Mouse (Mus musculus): ENCODE measurements around the gene Fzr1. TPM values are rescaled to one million over a fixed set of nuclear protein-coding genes. Genes with fewer than 3 reads are reported as not detected.

Fzr1 gene
- total RNA-seq (2021) = 10 to 100 TPM; 35.1 to 35.2 TPM
- long read RNA-seq, experiment 1, transcript Fzr1-205 (14 exons, 3,057 nt) = major isoform, 49 of 64 reads
- long read RNA-seq, experiment 1, partial matches to known transcripts = 3 of 64 reads
- long read RNA-seq, experiment 1, other reads (novel, unspliced or antisense) = 11 of 64 reads
- long read RNA-seq, experiment 2, transcript Fzr1-205 (14 exons, 3,057 nt) = major isoform, 121 of 151 reads
- long read RNA-seq, experiment 2, partial matches to known transcripts = 17 of 151 reads
- long read RNA-seq, experiment 2, other reads (novel, unspliced or antisense) = 13 of 151 reads

DNA sequence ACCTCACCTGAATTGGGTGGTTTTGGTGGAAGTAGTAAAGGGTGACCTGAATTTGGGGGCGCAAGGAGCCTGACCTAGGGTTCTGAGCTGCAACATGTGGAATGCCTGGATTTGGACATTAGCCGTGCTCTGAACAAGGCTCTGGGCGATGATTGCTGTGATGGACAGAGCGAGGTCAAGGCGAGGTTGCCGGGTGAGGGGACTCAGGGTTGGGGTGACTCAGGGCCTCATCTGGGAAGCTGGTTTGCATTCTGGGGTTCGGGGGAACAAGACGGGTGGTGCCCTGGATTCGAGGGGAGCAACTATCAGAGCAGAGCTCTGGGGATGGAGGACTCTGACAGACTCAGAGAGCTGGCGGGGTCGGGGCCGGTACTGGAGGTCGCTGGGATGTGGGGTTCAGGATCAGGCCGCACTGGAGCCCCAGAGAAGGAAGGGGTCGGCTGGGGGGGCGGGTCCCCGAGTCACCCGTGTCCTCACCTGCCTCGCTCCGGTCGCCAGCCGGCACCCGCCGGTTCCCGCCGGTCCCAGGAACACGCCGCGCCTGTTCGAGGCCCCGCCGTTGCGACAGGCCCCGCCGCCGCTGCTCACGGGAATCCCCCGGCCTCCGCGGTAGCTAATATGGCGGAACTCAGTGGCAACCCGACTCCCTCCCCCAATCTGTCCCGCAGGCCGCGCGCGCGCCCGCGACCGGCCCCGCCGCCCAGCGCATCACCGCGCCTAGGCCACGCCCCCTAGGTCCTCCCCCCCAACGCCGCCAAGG is at the start of gene Fzr1:
Fzr1 (minus strand) TSS at position 724 of the 760 bp plus-strand sequence.
- DNase-seq (ENCODE audit: low spot score in 2 of 2) = no peak

DNA sequence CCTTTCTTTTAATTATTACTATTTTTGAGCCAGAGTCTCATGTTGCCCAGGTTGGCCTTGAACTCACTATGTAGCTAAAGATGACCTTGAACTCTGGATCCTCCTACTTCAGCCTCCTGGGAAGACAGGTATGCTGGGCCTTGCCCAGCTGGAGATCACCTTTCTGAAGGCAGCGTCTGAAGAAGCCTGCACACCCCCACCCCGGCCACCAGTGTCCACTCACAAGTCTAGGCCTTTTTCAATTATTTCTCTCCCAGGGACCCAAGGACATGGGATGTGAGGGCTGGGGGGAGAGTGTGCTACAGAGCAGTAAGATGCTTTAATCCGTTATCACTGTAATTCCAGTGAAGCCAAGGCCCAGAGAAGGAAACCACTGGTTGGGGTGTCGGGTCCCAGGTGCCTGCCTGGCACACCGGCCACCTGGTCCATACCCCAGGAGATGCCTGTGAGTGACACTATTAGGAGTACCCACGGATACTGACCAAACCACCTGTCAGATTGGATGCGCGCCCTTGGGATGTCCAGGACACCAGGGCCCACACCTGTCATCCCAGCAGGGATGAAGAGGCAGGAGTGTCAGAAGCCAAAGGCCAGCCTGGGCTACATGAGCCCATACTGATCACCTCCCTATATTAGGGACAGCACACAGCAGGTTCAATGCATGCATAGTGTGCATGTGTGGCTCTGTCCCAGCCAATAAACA is 49.6 kb upstream of the Fzr1 start:
- peak in 1 of 2 experiments; percentile 20 for DNase-seq (ENCODE audit: low spot score in 2 of 2)

DNA sequence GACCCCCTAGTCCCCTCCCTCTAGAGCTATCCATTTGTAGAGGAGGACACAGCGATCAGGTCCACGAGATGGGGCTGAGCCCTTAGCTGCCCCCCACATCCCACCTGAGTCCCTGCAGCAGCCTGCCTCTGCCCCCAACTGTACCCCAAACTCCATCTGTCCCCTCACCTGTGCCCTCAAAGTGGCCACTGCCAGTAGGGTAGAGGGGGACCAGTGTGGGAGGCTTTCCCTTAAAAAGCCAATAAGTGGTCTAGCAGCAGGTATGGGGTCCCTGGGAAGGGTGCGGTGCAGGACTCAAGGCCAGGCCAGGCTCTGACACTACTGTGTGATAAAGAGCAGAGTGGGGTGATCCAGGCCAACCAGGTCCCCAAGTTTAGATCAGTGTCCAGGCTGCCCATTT is 49.0 kb upstream of the Fzr1 start:
- DNase-seq (ENCODE audit: low spot score in 2 of 2) = no peak

- peak; percentile 83 for DNase-seq (ENCODE audit: low spot score in 2 of 2)
These were observed 48.6 kb upstream of the Fzr1 start for GRCm38 (mm10) chr10:81426897-81427296.

GRCm38 (mm10) chr10:81426081-81426671 is 47.9 kb upstream of the Fzr1 start:
- DNase-seq (ENCODE audit: low spot score in 2 of 2) = peak; percentile 33 to 44

DNA sequence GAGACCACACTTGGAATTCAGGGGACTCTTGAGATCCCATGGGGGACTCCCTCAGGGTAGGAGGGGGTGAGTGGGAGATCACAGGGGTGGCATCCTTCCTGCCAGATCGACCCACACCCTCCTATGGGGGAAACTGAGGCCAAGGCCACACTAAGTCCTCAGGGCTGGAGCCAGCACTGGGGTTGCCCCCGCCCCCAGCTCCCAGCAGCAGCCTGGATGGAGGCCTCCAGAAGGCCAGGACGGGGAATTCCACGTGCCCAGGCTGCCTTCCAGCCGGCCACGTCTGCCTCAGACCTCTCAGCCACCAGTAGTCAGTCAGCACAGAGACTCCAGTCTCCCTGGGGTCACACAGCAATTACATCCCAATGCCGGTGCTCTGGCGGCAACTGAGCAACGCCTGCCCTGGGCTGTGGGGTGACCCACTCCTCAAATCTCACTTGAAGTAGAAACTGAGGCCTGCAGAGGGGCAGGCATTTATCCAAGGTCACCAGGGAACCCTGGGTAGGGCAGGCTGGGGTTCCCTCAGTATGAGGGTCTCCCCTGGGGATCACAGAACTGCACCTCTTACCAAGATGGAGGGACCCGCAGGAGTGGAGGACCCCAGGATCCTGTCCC is 47.0 kb upstream of the Fzr1 start:
- peak; percentile 46 for DNase-seq (ENCODE audit: low spot score in 2 of 2)

DNA sequence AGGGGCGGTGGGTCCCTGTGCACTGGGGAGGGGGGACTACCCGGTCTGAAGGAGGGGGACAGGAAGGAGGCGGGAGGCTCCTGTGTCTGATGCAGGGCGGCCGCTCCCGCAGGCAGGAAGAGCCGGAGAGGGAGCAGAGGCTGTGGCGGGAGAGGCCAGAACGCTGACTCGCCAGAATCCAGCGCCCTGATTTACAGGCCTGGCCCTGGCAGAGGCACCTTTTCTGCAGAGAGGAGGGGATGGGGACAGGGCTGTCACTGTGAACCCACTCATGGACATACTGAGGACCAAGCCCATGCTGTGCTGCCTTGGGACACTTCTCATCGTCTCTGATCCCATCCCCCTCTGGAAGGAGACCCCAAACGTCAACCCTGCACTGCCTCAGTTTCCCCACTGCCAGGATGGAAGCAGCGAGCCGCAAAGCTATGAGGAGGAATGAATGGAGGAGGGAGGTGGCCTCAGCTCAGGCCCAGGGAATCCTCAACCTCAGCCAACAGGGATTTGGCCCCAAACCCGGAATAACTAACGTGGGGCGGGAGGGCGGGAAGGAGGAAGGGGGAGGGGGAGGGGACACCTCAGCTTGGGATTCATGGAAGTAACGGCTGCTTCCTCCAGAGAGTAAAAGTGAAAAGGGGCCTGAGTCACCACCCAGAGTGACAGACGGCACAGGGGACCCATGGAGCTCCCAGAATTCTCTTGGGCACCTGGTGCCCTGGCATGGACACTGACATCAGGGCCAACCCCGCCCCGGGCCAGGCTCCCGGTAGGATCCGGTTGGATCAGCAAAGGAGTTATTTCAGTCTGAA is 46.1 kb upstream of the Fzr1 start:
- DNase-seq (ENCODE audit: low spot score in 2 of 2) = peak; percentile 42 to 52

DNA sequence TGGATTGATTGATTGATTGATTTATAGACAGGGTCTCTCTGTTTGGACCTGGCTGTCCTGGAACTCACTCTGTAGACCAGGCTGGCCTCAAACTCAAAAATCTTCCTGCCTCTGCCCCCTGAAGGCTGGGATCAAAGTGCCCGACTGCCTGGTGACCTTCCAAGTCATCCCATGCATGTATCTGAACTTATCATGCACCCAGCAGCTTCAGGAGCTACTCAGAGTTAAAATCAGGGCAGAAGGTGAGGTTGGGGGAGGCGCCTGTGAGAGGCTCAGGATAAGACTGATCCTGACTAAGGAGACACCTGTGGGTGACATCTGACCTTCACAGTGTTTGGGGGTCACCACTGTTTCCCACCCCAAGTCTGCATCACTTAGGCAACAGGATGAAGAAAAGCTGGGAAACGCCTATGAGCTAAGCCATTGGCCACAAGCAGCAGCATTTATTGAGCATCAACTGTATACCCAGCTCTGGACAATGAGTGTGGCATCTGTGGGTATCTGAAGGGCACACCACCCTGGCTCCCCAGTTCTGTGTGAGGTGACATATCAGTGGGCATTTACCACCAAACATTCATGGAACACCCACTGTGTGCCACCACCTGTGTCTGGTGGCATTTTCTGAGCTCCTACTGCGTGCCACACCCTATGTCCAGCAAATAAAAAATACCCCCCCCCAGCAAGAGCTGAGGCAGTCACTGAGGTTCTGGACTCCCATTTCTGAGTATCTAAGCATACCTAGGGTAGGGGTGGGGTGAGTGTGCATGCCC is 45.3 kb upstream of the Fzr1 start:
- no peak for DNase-seq (ENCODE audit: low spot score in 2 of 2)

DNA sequence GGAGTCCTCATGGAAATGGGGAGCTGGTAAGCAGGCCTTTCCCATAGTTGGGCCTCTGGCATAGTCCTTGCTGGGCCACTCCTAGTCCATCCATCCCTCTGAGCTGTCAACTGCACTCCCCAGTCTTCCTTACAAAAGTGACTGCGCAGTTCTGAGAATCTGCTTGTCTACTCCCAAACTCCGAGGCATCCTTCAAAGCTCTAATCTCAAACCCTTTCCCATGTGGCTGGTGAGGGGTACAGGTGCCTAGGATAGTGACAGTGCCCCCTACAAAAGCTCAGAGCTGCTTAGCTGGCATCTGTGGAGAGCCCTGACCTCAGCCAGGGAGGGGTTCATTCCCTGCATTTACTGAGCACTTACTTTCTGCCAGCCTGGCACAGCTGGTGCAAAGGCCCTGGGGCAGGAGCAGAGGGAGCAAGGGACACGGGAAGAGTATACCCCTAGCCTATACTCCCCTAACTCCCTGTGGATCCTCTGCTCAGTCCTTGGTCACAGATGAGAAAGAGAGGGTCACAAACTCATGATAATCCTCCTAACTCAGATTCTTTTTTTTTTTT is 44.4 kb upstream of the Fzr1 start:
- no peak for DNase-seq (ENCODE audit: low spot score in 2 of 2)

DNA sequence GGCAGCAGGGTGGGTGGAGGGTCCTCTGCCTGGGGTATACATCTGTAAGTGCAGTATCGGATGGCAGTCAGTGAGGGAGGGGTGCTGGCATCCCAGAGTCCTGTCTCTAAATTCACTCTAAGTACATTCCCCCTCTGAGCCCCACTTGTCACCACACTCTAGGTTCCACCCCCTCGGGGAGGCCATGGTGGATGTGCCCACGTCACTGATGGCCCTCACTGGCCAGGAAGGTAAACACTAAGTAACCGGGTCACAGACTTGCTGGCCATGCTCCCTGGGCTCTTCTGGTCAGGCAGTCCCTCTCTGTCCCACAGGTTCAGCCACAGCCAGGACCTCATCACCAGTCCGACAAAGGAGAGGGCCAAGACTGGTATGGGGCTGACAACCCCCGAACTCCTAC is 43.9 kb upstream of the Fzr1 start:
- DNase-seq (ENCODE audit: low spot score in 2 of 2) = no peak

- peak in 1 of 2 experiments; percentile 31 for DNase-seq (ENCODE audit: low spot score in 2 of 2)
These were observed 43.4 kb upstream of the Fzr1 start for GRCm38 (mm10) chr10:81421797-81422100.

DNA sequence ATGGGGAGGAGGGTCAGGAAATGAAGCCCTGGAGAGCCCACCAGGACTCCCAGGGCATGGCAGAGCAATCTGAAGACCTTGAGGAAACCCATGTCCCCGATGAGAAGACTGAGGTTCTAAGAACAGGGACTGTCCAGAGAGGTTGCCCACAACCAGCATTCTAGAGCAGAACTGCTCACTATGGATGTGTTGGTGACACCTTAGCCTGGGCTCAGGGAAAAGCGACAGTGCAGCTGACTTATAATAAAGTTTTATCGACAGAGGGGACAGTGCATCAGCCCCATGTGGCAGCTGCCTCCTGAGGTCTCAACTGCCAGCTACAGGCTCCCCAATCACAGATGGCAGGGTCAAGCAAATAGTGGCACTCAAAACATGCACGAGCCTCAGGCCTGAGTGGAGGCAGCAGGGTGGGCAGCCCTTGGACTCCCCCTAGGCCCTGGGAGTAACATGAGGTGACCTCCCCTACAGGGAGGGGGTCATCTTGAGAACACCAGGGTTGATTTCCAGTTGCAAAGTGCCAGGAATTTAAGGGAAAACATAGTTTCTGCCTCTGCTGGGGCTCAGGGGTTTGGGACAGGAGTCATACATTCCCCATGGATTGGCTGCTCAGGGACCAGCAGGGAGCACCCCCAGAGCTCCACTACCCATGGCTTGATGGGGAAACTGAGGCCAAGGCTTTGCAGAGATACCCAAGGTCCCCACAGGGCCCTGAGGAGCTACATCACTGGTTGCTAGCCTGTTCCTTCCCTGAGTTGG is 42.9 kb upstream of the Fzr1 start:
- peak in 1 of 2 experiments; percentile 21 for DNase-seq (ENCODE audit: low spot score in 2 of 2)

- peak; percentile 54 to 61 for DNase-seq (ENCODE audit: low spot score in 2 of 2)
These were observed 42.0 kb upstream of the Fzr1 start for GRCm38 (mm10) chr10:81420191-81420767.

GRCm38 (mm10) chr10:81419111-81419928 is 41.0 kb upstream of the Fzr1 start:
- peak in 1 of 2 experiments; percentile 23 for DNase-seq (ENCODE audit: low spot score in 2 of 2)

- DNase-seq (ENCODE audit: low spot score in 2 of 2) = no peak
These were observed 40.1 kb upstream of the Fzr1 start for GRCm38 (mm10) chr10:81418216-81419070.

All from adrenal gland, adult 18-20 months (tissue).